Mouse (Mus musculus): ENCODE measurements at regions not wholly inside any gene's neighbourhood (a gene's known extent, or its start where the extent isn't known, plus 50 kb on each side); places are given as distances from the start of the nearest gene placed in this dataset.

GRCm38 (mm10) chr9:11062856-11063255, 158.3 kb upstream of the Cntn5 start:
- no peak overlapping the region for H3K4me3 ChIP-seq (ENCODE audit: low read depth, low read length)
- H3K9me3 ChIP-seq (replicated peaks), result no peaks in the 10 kb centered on the region
- H3K36me3 ChIP-seq (replicated peaks), result no peaks in the 10 kb centered on the region
- no peak for DNase-seq (ENCODE audit: low spot score)
- no peak for ATAC-seq (ENCODE audit: extremely low read depth, insufficient number of reproducible peaks, low FRiP score, poor library complexity, severe bottlenecking)
- TF ChIP-seq CTCF (IDR thresholded peaks at IDR 0.05; ENCODE audit: low read depth, low read length) (no peak), TAL1 (conservative IDR thresholded peaks at IDR 0.05; ENCODE audit: low read depth, low read length) (no peak), POLR2AphosphoS5 (IDR thresholded peaks at IDR 0.05; ENCODE audit: insufficient replicate concordance, low read depth, low read length) (no peak), GATA1 (IDR thresholded peaks at IDR 0.05; ENCODE audit: borderline replicate concordance, low read length) (no peak), GATA2 (IDR thresholded peaks at IDR 0.05; ENCODE audit: borderline replicate concordance, low read depth, low read length) (no peak)
- no peaks in the 10 kb centered on the region for H3K4me1 ChIP-seq (ENCODE audit: insufficient read depth, low read depth, low read length)
- no peaks in the 10 kb centered on the region for H3K27me3 ChIP-seq (ENCODE audit: insufficient read depth, low read length)

Data from G1E (cell line).